Mouse (Mus musculus) mouse embryonic stem cell (cell line): ENCODE results near the gene Btk.

Experiments used
- in situ Hi-C, 2 experiments: fragments of 300-500 bp; cut with MboI; formaldehyde crosslinking; loops; 1 replicate in 1 of 2; 3 replicates in 1 of 2; pipeline ENCODE4 v1.14.3; 2019 to 2020; ENCODE audit warnings: low sequenced_read_pairs in 2 of 2, low pct_unique_long_range_greater_than_20kb in 1 of 2, mixed read lengths in 1 of 2; ENCODE audit not compliant: unreplicated experiment in 1 of 2

Gene Btk

GRCm38 (mm10) chrX:134582888-134583669, at the start of gene Btk:
Btk (minus strand) TSS chrX:134583570.
- in situ Hi-C loops = no loop called here

DNA sequence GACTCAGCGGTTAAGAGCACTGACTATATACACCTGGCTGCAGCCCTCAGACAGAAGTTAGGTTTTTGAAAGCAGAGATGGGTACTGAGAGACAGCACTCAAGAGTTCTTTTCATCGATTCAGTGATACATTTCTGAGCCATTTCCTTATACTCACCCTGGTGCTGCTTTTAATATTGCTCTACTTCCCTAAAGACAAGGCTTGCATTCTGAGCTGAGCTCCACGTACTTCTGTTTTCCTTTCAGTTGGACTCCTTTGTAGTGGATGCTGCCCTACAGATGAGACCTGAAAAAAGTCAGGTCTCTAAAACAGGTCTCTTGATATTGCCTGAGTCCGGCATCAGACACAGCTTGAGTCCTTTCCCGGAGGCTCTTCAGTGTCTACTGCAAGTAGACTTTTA, 49.3 kb upstream of the Btk start:
- in situ Hi-C loops = loop anchor here (25.0 kb wide), 1 partner anchor 280 kb away; no protein-coding TSS in a partner anchor

DNA sequence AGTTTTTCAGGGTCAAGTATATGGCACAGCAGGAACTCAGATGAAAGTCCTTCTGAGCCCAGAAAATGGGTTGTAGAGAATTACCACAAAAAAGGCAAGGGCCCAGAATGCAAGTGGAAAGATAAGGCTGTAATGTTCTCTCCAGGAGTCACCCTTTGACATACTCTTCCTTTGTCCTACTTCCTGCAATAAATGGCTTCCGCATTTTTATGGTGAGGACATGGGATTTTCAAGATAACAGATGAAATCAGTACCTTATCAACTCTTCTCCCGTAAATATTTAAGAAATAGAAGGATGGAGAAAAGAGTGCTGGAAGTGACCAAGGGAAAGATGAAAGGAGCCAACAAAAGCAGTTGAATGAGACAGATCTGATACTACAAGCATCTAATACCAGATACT, 44.8 kb upstream of the Btk start:
- in situ Hi-C loops = loop anchor here (25.0 kb wide), 1 partner anchor 284 kb away; no protein-coding TSS in a partner anchor

DNA sequence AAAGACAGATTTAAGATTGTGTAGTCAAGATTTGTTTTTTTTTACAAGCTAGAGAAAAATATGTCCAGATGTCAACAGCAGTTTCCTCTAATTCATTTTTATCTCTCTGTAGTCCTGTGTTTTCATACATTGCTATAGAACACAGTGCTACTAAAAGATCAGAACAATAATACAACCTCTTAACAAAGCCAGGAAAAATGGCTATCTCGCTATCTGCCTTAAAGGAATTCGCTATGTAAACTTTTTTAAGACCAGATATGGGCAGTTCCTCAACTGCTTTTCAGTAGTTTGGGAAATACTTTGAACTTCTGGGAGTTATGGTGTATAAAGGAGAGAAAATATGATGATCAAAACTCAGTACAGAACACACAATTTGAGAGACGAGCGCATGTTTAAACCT, 40.0 kb upstream of the Btk start:
- in situ Hi-C loops = no loop called here

GRCm38 (mm10) chrX:134621685-134622084, 38.3 kb upstream of the Btk start:
- in situ Hi-C loops = no loop called here

- in situ Hi-C loops = no loop called here
Observed at GRCm38 (mm10) chrX:134620254-134620865, 37.0 kb upstream of the Btk start.

DNA sequence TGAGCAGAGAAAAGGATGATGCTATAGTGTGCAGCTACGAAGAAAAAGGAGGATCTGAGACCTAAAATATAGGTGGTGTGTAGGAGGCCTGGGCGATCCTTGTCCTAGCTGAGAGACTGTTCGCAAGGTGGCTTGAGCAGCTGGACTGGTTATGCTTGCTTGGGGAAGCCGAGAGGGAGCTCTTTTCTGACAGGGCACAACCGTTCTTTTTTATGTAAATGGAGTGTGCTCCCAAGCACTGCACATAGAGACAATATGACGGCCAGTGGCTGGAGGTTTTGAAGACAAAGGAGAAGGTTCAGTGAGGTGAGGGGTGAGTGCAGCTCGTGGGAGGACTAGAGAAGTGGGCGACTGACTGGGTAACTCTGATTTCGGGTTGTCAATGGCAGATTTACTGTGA, 36.3 kb upstream of the Btk start:
- in situ Hi-C loops = no loop called here

DNA sequence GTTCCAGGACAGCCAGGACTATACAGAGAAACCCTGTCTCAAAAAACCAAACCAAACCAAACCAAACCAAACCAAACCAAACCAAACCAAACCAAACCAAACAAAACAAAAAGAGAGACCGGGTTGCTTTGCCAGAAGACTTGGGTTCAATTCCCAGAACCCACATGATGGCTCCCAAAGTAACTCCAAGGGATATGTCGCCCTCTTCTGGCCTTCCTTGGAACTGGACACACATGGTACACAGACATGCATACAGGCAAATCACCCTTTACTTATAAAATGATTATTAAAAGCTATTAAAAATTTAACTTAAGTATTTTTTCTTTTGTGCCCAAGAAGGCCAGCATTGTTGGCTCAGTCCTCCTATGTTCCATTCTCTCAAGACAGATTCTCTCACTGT, 30.9 kb upstream of the Btk start:
- in situ Hi-C loops = no loop called here

- in situ Hi-C loops = no loop called here
Observed at GRCm38 (mm10) chrX:134612285-134612959, 29.1 kb upstream of the Btk start.

GRCm38 (mm10) chrX:134610984-134611383, 27.6 kb upstream of the Btk start:
- in situ Hi-C loops = no loop called here

DNA sequence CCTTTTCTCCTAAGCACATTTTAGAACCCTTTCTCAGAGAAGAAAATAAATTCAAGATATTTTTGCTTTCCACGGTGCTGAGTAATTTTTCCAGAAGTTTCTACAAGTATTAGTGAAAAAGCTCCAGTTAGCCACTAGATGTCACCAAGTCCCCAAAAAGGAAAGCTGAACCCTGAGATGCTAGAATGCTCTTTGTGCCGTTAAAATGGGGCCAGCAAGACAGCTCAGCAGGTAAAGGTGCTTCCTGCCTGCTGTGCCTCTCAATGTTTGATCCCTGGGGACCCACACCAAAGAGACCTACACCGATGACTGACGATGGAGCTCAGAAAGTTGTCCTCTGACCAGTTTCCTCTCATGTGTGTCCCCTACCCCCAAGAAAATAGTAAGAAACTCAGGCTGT, 26.1 kb upstream of the Btk start:
- in situ Hi-C loops = no loop called here

DNA sequence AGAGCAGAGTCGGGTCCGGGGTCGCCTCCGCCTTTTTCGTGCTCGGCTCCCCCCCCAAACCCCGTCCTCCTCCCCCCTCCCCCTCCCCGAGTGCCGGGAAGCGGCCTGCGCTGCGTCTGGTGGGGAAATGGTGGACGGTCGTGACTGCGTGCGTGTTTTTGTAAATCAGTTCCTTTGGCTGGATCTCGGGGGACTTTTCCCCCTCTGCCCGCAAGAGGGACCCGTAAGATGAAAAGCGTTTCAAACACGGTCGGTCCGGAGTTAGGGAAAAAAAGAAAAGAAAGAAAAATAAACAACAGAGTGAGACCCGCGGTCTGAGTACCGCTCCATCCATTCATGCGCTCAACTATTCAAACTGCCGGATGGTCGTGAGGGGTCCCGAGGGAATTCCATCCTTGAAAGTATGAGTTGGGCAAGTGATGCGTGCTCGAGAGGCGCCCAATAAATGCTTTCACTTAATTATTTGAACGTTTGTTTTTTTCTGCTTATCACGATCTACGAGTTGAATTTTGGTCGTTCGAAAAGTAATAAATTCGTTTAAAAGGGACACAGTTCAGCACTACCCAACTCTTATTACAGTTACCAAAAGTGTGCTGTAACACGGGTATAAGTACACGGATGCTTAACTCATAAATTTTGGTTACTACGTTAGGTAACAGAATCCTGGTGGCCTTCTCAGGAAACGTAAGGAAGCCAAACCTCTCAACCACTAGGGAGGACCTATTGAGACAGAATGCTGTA, 18.2 kb upstream of the Btk start:
- in situ Hi-C loops = no loop called here

DNA sequence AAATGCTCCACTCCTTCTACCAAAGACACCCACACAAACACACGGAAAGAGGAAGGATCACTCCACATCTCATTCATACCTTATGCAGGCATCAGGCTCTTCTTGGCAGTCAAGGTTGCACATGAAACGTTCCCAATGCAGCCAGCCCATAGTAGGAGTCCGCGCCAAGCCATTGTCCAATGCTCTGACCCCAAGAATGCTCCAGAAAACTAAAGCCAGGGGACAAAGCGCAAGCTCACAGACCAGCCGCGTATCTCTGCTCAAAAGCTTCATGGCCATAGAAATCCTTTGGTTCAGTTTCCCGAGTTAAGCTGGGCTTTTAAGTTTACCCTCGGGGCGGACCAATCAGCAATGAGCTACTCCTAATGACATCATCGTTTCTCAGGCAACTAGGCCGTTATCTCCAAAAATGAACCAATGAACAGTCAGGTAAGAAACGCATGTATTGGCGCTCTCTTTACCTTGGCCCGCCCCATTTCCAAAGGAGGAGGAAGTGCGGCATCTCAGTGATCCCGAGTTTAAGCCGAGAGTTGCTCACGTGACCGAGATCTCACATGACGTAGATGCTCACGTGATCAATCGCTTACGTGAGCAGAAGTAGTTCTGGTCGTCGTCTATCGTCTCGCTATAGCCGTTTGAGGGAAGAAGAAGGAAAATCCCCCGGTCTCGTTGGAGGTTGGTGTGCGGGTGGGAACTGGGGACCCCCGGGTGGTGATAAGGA, 17.4 kb upstream of the Btk start, which contains the start of the genes Gla and Hnrnph2:
TSS of gene Gla (minus strand) at position 467 of the 721 bp plus-strand sequence.
TSS of gene Hnrnph2 (plus strand) at position 521 of the 721 bp plus-strand sequence.
- in situ Hi-C loops = no loop called here

GRCm38 (mm10) chrX:134599922-134600565, 16.7 kb upstream of the Btk start:
- in situ Hi-C loops = no loop called here

DNA sequence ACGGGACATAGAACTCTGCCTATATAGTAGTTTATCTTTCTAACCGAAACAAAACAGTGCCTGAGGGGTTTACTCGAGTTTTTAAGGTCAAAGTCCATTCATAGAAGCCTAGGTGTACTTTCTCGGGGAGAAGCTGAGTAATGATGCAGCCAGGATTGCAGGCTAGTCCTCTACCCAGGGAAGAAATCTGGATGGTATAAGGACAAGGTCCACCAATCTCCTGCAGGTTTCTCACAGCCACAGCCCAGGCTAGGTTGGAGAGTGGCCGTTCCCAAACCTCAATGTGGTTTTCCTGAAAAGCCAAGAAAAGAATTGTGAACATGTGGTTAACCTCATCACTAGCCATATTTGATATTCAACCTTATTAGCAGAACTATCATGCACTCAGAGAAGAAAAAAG, 6.5 kb upstream of the Btk start:
- in situ Hi-C loops = no loop called here

- in situ Hi-C loops = no loop called here
Observed at GRCm38 (mm10) chrX:134588997-134589396, 5.6 kb upstream of the Btk start.

GRCm38 (mm10) chrX:134588261-134588660, 4.9 kb upstream of the Btk start:
- in situ Hi-C loops = no loop called here

GRCm38 (mm10) chrX:134586447-134586846, 3.1 kb upstream of the Btk start:
- in situ Hi-C loops = no loop called here
